Mouse (Mus musculus) midbrain, embryonic 16.5 days (tissue): Measurements from ENCODE around the gene Ly86. TPM values are rescaled to one million over a fixed set of nuclear protein-coding genes. Genes with fewer than 3 reads are reported as not detected.

ENCODE experiments used
- ATAC-seq: fragments of 200-750 bp; cut with Nextera tagmentation; 2 replicates; pipeline ENCODE4 v1.8.0; 2017; ENCODE audit warnings: moderate TSS enrichment
- H3K27ac ChIP-seq: fragments of 300-500 bp; sonication (generic); 2 replicates; pipeline ENCODE4 v1.5.1; 2014; ENCODE audit warnings: mild to moderate bottlenecking, low read length, mixed read lengths
- H3K27me3 ChIP-seq: fragments of 300-500 bp; sonication (generic); 2 replicates; pipeline ENCODE4 v1.6.1; 2014; ENCODE audit warnings: low read depth, low read length, mixed read lengths; ENCODE audit not compliant: control insufficient read depth, insufficient read depth
- H3K36me3 ChIP-seq: fragments of 300-500 bp; sonication (generic); 2 replicates; pipeline ENCODE4 v1.6.1; 2014; ENCODE audit warnings: mild to moderate bottlenecking, low read length, moderate library complexity, mixed read lengths; ENCODE audit not compliant: control insufficient read depth, insufficient read depth
- H3K4me1 ChIP-seq: fragments of 300-500 bp; sonication (generic); 2 replicates; pipeline ENCODE4 v1.6.1; 2014; ENCODE audit warnings: mild to moderate bottlenecking, low read length, mixed read lengths; ENCODE audit not compliant: control insufficient read depth, insufficient read depth
- H3K4me2 ChIP-seq: fragments of 300-500 bp; sonication (generic); 2 replicates; pipeline ENCODE4 v1.6.1; 2014; ENCODE audit warnings: mild to moderate bottlenecking, low read length, mixed read lengths
- H3K4me3 ChIP-seq: fragments of 300-500 bp; sonication (generic); 2 replicates; pipeline ENCODE4 v1.5.1; 2014; ENCODE audit warnings: low read depth, mild to moderate bottlenecking, low read length, moderate library complexity, mixed read lengths
- H3K9ac ChIP-seq: fragments of 300-500 bp; sonication (generic); 2 replicates; pipeline ENCODE4 v1.6.1; 2014; ENCODE audit warnings: low read depth, low read length, mixed read lengths
- H3K9me3 ChIP-seq: fragments of 300-500 bp; sonication (generic); replicated peaks from 2 replicates; pipeline ENCODE4 v1.6.1; 2014; ENCODE audit warnings: mild to moderate bottlenecking, low read length, mixed read lengths; ENCODE audit not compliant: control insufficient read depth, poor library complexity, severe bottlenecking
- WGBS: fragments of 180-500 bp; shearing (Covaris S2); extraction: QIAGEN DNeasy Blood & Tissue Kit; methylation state at CpG from one replicate; pipeline ENCODE4 v1.1.7; 2014; 5-methylcytosine and 5-hydroxymethylcytosine counted together
- polyA plus RNA-seq: library from polyadenylated mRNA; unstranded; fragments of >200 nt; fragmentation: Nextera tagmentation; extraction: Ambion mirVana; gene quantifications from 2 replicates; pipeline ENCODE4 v1.2.1, GENCODE M21; 2015

The Ly86 gene
- polyA plus RNA-seq, 1 experiment from 2014 or later = 5.9 TPM

GRCm38 (mm10) chr13:37342804-37343203, 2.2 kb upstream of the Ly86 start:
- Histone ChIP-seq H3K4me2 (no peak overlapping the region), H3K4me1 (no peaks in the 10 kb centered on the region), H3K9ac (no peak overlapping the region), H3K27me3 (no peaks in the 10 kb centered on the region), H3K4me3 (no peak overlapping the region), H3K36me3 (no peaks in the 10 kb centered on the region), H3K27ac (no peak overlapping the region), H3K9me3 (no peaks in the 10 kb centered on the region)
- ATAC-seq = no peak
- 91% methylated on average over 1 of the region's 1 CpGs for WGBS

- 93% methylated on average over 10 of the region's 10 CpGs for WGBS
- no peak for ATAC-seq
- H3K4me3 ChIP-seq = no peak overlapping the region
- H3K4me1 ChIP-seq = no peaks in the 10 kb centered on the region
- H3K9me3 ChIP-seq = no peaks in the 10 kb centered on the region
- H3K9ac ChIP-seq = no peak overlapping the region
- H3K4me2 ChIP-seq = no peak overlapping the region
- no peak overlapping the region for H3K27ac ChIP-seq
- H3K36me3 ChIP-seq = no peaks in the 10 kb centered on the region
- no peaks in the 10 kb centered on the region for H3K27me3 ChIP-seq
Observed at GRCm38 (mm10) chr13:37345823-37346222, 815 bp downstream of the Ly86 start.

DNA sequence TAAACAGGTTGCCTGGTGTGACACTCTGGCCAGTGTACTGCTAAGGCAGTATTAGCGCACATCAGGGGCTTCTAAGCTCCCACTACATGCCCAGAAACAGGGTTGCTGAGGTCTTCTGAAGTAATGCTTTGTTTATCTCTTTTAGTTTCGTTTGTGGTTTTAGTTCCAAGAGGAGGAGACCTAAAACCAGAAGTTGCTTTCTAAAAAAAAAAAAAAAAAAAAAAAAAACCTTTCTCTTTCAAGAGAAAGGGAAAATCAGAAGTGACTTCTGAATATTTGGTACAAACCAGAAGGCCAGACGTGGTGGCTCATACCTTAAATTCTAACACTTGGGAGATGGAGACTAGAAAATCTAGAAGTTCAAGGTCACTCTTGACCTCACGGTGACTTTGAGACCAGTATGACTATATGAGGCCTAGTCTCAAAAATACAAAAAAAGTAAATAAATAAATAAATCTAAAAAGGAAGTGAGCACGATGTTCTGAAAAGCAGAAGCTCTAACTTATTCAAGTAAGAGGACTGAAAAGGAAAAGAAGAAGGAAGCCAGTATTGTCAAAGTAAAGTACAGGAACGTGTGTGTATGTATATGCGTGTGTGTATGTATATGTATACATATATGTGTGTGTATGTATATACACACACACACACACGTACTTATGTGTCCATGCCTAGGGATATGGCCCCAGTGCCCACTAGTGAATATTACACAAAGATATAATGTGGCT, 3.0 kb downstream of the Ly86 start:
- Histone ChIP-seq H3K27ac (no peak overlapping the region), H3K9ac (no peak overlapping the region), H3K4me2 (no peak overlapping the region), H3K4me1 (no peaks in the 10 kb centered on the region), H3K9me3 (no peaks in the 10 kb centered on the region), H3K36me3 (no peaks in the 10 kb centered on the region), H3K27me3 (no peaks in the 10 kb centered on the region), H3K4me3 (no peak overlapping the region)
- 90% methylated on average over 8 of the region's 8 CpGs for WGBS
- ATAC-seq = no peak

DNA sequence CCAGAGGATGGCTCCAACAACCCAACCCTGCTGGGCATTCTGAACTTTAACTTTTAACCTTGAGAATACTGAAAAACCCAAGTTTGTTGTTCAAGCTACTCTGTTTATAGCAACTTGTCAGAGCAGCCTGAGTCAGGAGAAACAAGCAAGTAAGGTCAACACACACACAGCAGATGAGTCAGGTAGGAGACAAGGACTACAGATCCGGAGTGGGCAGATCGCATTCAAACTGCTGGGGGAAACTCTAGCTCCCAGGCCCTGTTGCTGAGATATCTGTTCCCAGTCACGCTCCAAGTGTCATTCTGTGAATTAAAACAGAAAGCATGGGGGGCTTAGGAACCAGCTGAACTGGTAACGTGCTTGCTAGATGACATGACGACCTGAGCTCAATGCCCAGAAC, 4.0 kb downstream of the Ly86 start:
- no peaks in the 10 kb centered on the region for H3K4me1 ChIP-seq
- H3K4me2 ChIP-seq = no peak overlapping the region
- no peaks in the 10 kb centered on the region for H3K36me3 ChIP-seq
- H3K9me3 ChIP-seq = no peaks in the 10 kb centered on the region
- no peak for ATAC-seq
- no peak overlapping the region for H3K4me3 ChIP-seq
- H3K27ac ChIP-seq = no peak overlapping the region
- no peaks in the 10 kb centered on the region for H3K27me3 ChIP-seq
- no peak overlapping the region for H3K9ac ChIP-seq
- WGBS = 89% methylated on average over 5 of the region's 5 CpGs

- Histone ChIP-seq H3K27ac (no peak overlapping the region), H3K36me3 (no peaks in the 10 kb centered on the region), H3K9me3 (no peaks in the 10 kb centered on the region), H3K4me3 (no peak overlapping the region), H3K9ac (no peak overlapping the region), H3K4me2 (no peak overlapping the region), H3K27me3 (no peaks in the 10 kb centered on the region), H3K4me1 (no peaks in the 10 kb centered on the region)
- 64% methylated on average over 2 of the region's 2 CpGs for WGBS
- ATAC-seq = no peak
Observed at GRCm38 (mm10) chr13:37353016-37353415, 8.0 kb downstream of the Ly86 start.

DNA sequence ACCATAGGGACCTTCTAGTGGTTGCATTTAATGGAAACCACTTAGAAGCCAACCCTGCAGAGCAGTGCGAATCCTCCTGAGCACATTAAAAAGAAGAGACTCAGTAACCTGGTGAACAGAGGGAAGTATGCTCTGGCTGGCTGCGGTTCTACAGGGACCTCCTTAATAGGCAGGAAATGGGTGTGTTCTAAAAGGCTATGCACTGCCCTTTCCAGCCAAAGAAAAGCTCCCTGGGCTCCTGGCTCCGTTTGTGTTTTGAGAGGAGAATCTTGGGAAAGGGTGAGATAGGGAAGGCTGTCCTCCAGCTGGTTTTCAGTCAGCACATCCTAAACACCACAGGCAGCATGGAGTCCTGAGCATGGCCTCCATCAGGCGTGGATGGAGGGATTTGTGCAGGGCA, 8.9 kb downstream of the Ly86 start:
- no peak overlapping the region for H3K4me2 ChIP-seq
- H3K27ac ChIP-seq = no peak overlapping the region
- no peaks in the 10 kb centered on the region for H3K36me3 ChIP-seq
- no peaks in the 10 kb centered on the region for H3K9me3 ChIP-seq
- no peak overlapping the region for H3K4me3 ChIP-seq
- 70% methylated on average over 4 of the region's 4 CpGs for WGBS
- no peak for ATAC-seq
- no peaks in the 10 kb centered on the region for H3K4me1 ChIP-seq
- H3K9ac ChIP-seq = no peak overlapping the region
- H3K27me3 ChIP-seq = no peaks in the 10 kb centered on the region

- Histone ChIP-seq H3K4me2 (no peak overlapping the region), H3K27me3 (no peaks in the 10 kb centered on the region), H3K4me3 (no peak overlapping the region), H3K4me1 (no peaks in the 10 kb centered on the region), H3K27ac (no peak overlapping the region), H3K9me3 (no peaks in the 10 kb centered on the region), H3K36me3 (no peaks in the 10 kb centered on the region), H3K9ac (no peak overlapping the region)
- 92% methylated on average over 4 of the region's 4 CpGs for WGBS
- no peak for ATAC-seq
Observed at GRCm38 (mm10) chr13:37354432-37354831, 9.4 kb downstream of the Ly86 start.

DNA sequence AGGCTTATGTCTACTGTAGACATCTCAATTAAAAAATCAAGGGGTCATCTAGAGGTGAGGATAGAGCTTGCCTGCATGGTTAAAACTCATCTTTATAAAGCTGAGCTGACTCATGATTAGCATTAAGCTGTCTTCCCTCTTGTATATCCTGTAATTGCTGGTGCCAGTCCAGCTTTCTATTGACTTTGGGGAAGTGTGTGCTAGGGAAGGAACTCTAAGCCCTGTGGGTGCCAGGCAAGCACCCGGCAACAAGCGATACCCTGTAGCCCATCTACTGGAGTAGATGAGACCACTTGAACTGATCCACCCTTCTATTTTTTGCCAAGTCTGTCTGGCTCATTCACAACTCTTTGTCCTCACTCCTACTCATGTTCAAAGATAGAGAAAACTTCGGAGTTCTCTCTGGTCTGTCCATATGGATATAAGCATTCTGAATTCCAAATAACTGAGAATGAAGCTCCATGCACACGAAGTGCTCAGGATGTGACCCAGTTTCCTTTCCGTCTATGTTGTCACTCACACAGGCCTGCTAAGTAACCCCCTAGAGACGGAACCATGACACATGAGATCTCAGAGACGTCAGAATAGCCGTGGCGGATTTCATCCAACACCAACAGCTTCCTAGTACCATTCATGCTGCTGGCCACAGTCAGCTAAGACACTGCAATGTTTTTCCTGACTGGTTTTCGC, 10.8 kb downstream of the Ly86 start:
- no peaks in the 10 kb centered on the region for H3K9me3 ChIP-seq
- no peaks in the 10 kb centered on the region for H3K36me3 ChIP-seq
- 93% methylated on average over 10 of the region's 10 CpGs for WGBS
- no peak overlapping the region for H3K27ac ChIP-seq
- H3K9ac ChIP-seq = no peak overlapping the region
- H3K4me2 ChIP-seq = no peak overlapping the region
- H3K4me1 ChIP-seq = no peaks in the 10 kb centered on the region
- H3K27me3 ChIP-seq = no peaks in the 10 kb centered on the region
- no peak overlapping the region for H3K4me3 ChIP-seq
- no peak for ATAC-seq

DNA sequence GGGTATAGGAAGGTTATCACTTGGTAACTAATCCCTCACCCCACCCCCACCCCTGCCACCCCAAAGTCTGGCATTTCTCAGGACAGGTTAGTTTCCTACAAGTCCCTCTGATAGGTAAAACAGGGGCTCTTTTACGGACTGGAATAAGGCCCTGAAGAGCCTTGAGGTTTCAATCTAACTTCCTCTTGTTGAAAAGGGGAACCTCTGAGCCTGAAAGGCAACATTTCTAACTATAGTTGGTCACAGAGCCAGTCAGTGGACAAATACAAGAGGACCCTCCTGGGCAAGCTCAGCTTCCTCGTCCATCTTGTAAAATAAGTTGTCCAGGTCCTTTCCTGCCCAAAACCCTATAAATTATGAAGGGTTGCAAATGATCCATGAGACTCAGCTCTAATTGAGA, 11.5 kb downstream of the Ly86 start:
- Histone ChIP-seq H3K27me3 (no peaks in the 10 kb centered on the region), H3K4me1 (no peaks in the 10 kb centered on the region), H3K9ac (no peak overlapping the region), H3K27ac (no peak overlapping the region), H3K4me2 (no peak overlapping the region), H3K36me3 (no peaks in the 10 kb centered on the region), H3K9me3 (no peaks in the 10 kb centered on the region), H3K4me3 (no peak overlapping the region)
- no peak for ATAC-seq
- 86% methylated on average over 2 of the region's 2 CpGs for WGBS
